Mouse (Mus musculus): Measurements from ENCODE around the gene Ankrd13c. TPM values are rescaled to one million over a fixed set of nuclear protein-coding genes. Genes with fewer than 3 reads are reported as not detected.

The Ankrd13c gene
- 7.6 and 17.5 TPM in 2 replicates for polyA plus RNA-seq (2012; rRNA removed)

DNA sequence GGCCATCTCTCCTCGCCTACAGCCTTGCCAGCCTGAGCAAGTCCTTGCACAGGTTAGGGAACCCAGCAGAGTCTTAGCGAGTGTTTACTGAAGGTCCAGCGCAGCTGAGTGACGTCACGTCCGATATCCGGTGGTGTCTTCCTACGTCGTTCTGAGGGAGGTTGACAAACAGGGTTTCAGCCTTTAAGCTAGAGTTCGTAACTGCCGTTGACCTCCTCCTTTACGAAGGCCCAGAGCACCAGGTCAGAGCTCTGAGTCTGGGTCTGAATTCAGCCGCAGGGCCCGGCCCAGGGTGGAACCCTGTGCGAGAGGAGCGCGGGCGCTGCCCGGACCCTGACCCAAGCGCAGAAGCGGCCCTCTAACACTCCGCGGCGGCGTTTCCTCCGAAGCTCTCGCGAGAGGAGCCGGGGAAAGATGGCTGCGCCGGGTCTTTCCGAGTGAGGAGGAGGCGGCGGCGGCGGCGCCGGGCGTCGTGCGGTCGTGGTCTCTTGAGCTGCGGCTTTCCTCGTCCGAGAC, at the start of gene Ankrd13c:
Gene Ankrd13c, plus strand, starts transcription at position 397 of the 516 bp plus-strand sequence.

DNA sequence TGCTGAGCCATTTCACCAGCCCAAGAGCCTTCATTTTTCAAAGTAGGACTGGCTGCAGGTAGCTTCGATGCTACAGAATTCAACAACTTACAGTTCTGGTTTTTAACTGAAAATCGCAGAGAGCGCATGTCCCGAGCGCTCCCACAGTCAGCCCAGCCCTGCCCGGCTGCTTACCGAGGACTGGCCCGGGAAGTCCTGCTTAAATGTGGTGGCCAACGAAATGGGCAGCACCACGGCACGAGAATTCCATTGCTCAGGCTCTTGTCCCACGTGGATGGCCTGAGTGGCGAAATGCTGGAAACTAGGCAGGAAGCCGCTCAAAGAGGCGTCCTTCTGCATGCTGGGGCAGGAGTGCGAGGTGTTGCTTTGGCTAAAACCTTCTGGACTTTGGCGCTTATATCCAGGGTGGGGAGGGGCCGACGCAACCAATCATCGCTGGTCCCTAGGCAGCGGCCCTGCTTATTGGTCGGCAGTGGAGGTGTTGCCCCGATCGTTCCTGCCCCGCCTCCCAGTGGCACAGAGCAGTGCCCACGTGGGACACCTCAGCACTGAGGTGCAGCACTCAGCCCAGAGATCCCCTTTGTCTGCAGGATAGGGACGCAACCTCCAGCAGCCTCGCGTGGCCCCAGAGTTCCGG, 22.2 kb upstream of the Ankrd13c start, which contains the start of gene Cth:
Gene Cth, minus strand, starts transcription at position 386 of the 637 bp plus-strand sequence.

DNA sequence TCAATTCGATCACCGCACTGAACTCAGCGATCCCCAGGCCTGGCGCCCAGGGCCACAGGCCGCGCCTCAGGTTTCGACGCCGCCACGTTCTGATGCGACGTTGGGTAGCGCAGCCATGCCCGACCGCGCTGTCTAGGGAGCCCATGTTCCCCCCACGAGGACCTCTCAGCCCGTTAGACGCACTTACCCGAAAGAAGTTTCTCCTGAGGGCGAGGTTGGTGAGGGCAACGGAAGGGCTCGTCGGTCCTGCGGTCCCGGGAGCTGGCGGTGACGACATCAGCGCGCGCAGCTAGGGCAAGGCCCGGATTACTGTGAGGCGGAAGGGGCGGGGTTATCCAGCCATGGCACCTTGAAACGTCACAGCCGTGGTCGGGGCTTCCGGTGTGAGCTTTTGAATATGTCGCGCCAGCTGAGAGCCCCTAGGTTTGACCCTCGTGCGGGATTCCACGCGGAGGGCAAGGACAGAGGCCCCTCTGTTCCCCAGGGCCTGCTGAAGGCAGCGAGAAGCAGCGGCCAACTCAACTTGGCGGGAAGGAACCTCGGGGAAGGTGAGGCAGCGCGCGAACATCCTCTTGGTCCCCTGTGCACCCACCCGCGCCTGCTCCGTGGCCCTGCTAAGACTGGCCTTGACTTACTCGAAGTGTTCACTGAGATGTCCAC, 89.4 kb downstream of the Ankrd13c start, which contains the start of the genes Srsf11 and Lrrc40:
Gene Srsf11, minus strand, starts transcription at position 311 of the 660 bp plus-strand sequence.
Gene Lrrc40, plus strand, starts transcription at position 334 of the 660 bp plus-strand sequence.

Other genes with a start within 250 kb of the Ankrd13c start
- gene Cth, start 22.2 kb upstream of the Ankrd13c start, polyA plus RNA-seq (2012; rRNA removed) = 3.1 and 3.7 TPM in 2 replicates
- 66.1 and 67.2 TPM in 2 replicates for gene Srsf11, start 89.4 kb downstream of the Ankrd13c start, polyA plus RNA-seq (2012; rRNA removed)
- gene Lrrc40, start 89.4 kb downstream of the Ankrd13c start, polyA plus RNA-seq (2012; rRNA removed) = 0.33 and 0.93 TPM in 2 replicates